Mouse (Mus musculus) kidney, postnatal 0 days (tissue): ENCODE measurements at regions not wholly inside any gene's neighbourhood (a gene's known extent, or its start where the extent isn't known, plus 50 kb on each side); places are given as distances from the start of the nearest gene placed in this dataset.
A peak's percentile ranks its signal among the peaks of the same experiment; 100 is the strongest.

Experiments used
- ATAC-seq: fragments of 200-750 bp; cut with Nextera tagmentation; replicated peaks from 2 replicates; pipeline ENCODE4 v1.8.0; 2017; ENCODE audit warnings: low read depth, moderate number of reproducible peaks, moderate TSS enrichment, moderate library complexity; ENCODE audit not compliant: low FRiP score
- DNase-seq: peaks from one replicate; pipeline ENCODE4 v3.0.0-alpha.2; 2016; ENCODE audit warnings: low spot score
- H3K27ac ChIP-seq: fragments of 300-500 bp; sonication (generic); 2 replicates; pipeline ENCODE4 v1.5.1; 2014; ENCODE audit warnings: mild to moderate bottlenecking
- H3K27me3 ChIP-seq: fragments of 300-500 bp; sonication (generic); 2 replicates; pipeline ENCODE4 v1.6.1; 2014; ENCODE audit warnings: low read length, mixed read lengths; ENCODE audit not compliant: insufficient read depth
- H3K36me3 ChIP-seq: fragments of 300-500 bp; sonication (generic); 2 replicates; pipeline ENCODE4 v1.6.1; 2014; ENCODE audit warnings: low read length, mixed read lengths; ENCODE audit not compliant: insufficient read depth
- H3K4me1 ChIP-seq: fragments of 300-500 bp; sonication (generic); replicated peaks from 2 replicates; pipeline ENCODE4 v1.6.1; 2014; ENCODE audit warnings: antibody characterized with exemption, low read length, mixed read lengths; ENCODE audit not compliant: insufficient read depth
- H3K4me2 ChIP-seq: fragments of 300-500 bp; sonication (generic); 2 replicates; pipeline ENCODE4 v1.6.1; 2014; ENCODE audit warnings: mild to moderate bottlenecking, low read length, moderate library complexity, mixed read lengths
- H3K4me3 ChIP-seq: fragments of 300-500 bp; sonication (generic); replicated peaks from 2 replicates; pipeline ENCODE4 v1.5.1; 2014; ENCODE audit warnings: low read depth, low read length
- H3K9ac ChIP-seq: fragments of 300-500 bp; sonication (generic); 2 replicates; pipeline ENCODE4 v1.6.1; 2014; ENCODE audit warnings: low read depth, low read length
- H3K9me3 ChIP-seq: fragments of 300-500 bp; sonication (generic); replicated peaks from 2 replicates; pipeline ENCODE4 v1.6.1; 2016; ENCODE audit warnings: low read length, inconsistent platforms, mixed read lengths
- CTCF ChIP-seq: IDR thresholded peaks from 2 replicates; pipeline ENCODE4 v1.5.1; 2016; ENCODE audit warnings: antibody characterized with exemption, low read depth, mild to moderate bottlenecking, moderate library complexity
- WGBS: fragments of 180-500 bp; shearing (Covaris S2); extraction: QIAGEN DNeasy Blood & Tissue Kit; methylation state at CpG from one replicate; pipeline ENCODE4 v1.1.7; 2014; 5-methylcytosine and 5-hydroxymethylcytosine counted together

- WGBS, result 49% methylated on average over 3 of the region's 3 CpGs
- H3K4me2 ChIP-seq, result no peak overlapping the region
- H3K4me1 ChIP-seq, result no peaks in the 10 kb centered on the region
- H3K9ac ChIP-seq, result no peak overlapping the region
- no peaks in the 10 kb centered on the region for H3K9me3 ChIP-seq
- no peak overlapping the region for H3K4me3 ChIP-seq
- no peak for TF ChIP-seq CTCF
- ATAC-seq (no peak), DNase-seq (no peak)
- H3K27me3 ChIP-seq, result no peaks in the 10 kb centered on the region
- no peak overlapping the region for H3K27ac ChIP-seq
- no peaks in the 10 kb centered on the region for H3K36me3 ChIP-seq
Measured at GRCm38 (mm10) chr6:35804041-35804440, 264.4 kb upstream of the Mtpn start.

GRCm38 (mm10) chr6:35779706-35780105, 240.0 kb upstream of the Mtpn start:
- Histone ChIP-seq H3K4me2 (no peak overlapping the region), H3K27me3 (no peaks in the 10 kb centered on the region), H3K27ac (no peak overlapping the region), H3K36me3 (no peaks in the 10 kb centered on the region), H3K4me1 (no peaks in the 10 kb centered on the region), H3K9ac (no peak overlapping the region), H3K9me3 (no peaks in the 10 kb centered on the region), H3K4me3 (no peak overlapping the region)
- WGBS, result 93% methylated on average over 1 of the region's 1 CpGs
- TF ChIP-seq CTCF, result peak; percentile 27; the same call in 1 of the 2 replicates
- ATAC-seq (no peak), DNase-seq (no peak)

- Histone ChIP-seq H3K9me3 (no peaks in the 10 kb centered on the region), H3K9ac (no peak overlapping the region), H3K27me3 (no peaks in the 10 kb centered on the region), H3K4me2 (no peak overlapping the region), H3K36me3 (no peaks in the 10 kb centered on the region), H3K4me3 (no peak overlapping the region), H3K27ac (no peak overlapping the region), H3K4me1 (no peaks in the 10 kb centered on the region)
- no peak for TF ChIP-seq CTCF
- DNase-seq, result no peak
- ATAC-seq, result no peak
- WGBS, result 84% methylated on average over 3 of the region's 3 CpGs
Measured at GRCm38 (mm10) chr6:35770907-35771306, 231.2 kb upstream of the Mtpn start.

- Histone ChIP-seq H3K27ac (no peak overlapping the region), H3K9me3 (no peaks in the 10 kb centered on the region), H3K36me3 (no peaks in the 10 kb centered on the region), H3K4me1 (no peaks in the 10 kb centered on the region), H3K9ac (no peak overlapping the region), H3K4me2 (no peak overlapping the region), H3K4me3 (no peak overlapping the region), H3K27me3 (no peaks in the 10 kb centered on the region)
- TF ChIP-seq CTCF, result no peak
- DNase-seq (no peak), ATAC-seq (no peak)
- WGBS, result 65% methylated on average over 3 of the region's 3 CpGs
Measured at GRCm38 (mm10) chr6:35759606-35760246, 220.0 kb upstream of the Mtpn start.

- H3K9ac ChIP-seq, result no peak overlapping the region
- DNase-seq, result peak; percentile 13
- no peaks in the 10 kb centered on the region for H3K27me3 ChIP-seq
- no peaks in the 10 kb centered on the region for H3K9me3 ChIP-seq
- no peaks in the 10 kb centered on the region for H3K36me3 ChIP-seq
- H3K27ac ChIP-seq, result no peak overlapping the region
- H3K4me3 ChIP-seq, result no peak overlapping the region
- peak; percentile 14; the same call in 1 of the 2 replicates for TF ChIP-seq CTCF
- ATAC-seq, result no peak
- no peak overlapping the region for H3K4me2 ChIP-seq
- H3K4me1 ChIP-seq, result no peaks in the 10 kb centered on the region
- 17% methylated on average over 1 of the region's 1 CpGs for WGBS
Measured at GRCm38 (mm10) chr6:35746034-35746433, 206.3 kb upstream of the Mtpn start.

GRCm38 (mm10) chr6:35705587-35705986, 165.9 kb upstream of the Mtpn start:
- no peak overlapping the region for H3K4me3 ChIP-seq
- no peaks in the 10 kb centered on the region for H3K36me3 ChIP-seq
- H3K4me1 ChIP-seq, result no peaks in the 10 kb centered on the region
- DNase-seq (no peak), ATAC-seq (no peak)
- no peak for TF ChIP-seq CTCF
- H3K9me3 ChIP-seq, result no peaks in the 10 kb centered on the region
- 72% methylated on average over 3 of the region's 3 CpGs for WGBS
- no peak overlapping the region for H3K4me2 ChIP-seq
- H3K27me3 ChIP-seq, result no peaks in the 10 kb centered on the region
- H3K9ac ChIP-seq, result no peak overlapping the region
- H3K27ac ChIP-seq, result no peak overlapping the region

GRCm38 (mm10) chr6:35667062-35667461, 127.4 kb upstream of the Mtpn start:
- no peak for TF ChIP-seq CTCF
- 86% methylated on average over 2 of the region's 2 CpGs for WGBS
- H3K27me3 ChIP-seq, result no peaks in the 10 kb centered on the region

More at GRCm38 (mm10) chr6:35667062-35667461, 127.4 kb upstream of the Mtpn start:
- Histone ChIP-seq H3K27ac (no peak overlapping the region), H3K4me2 (no peak overlapping the region), H3K4me1 (no peaks in the 10 kb centered on the region), H3K36me3 (no peaks in the 10 kb centered on the region), H3K9ac (no peak overlapping the region), H3K4me3 (no peak overlapping the region), H3K9me3 (no peaks in the 10 kb centered on the region)
- ATAC-seq (no peak), DNase-seq (no peak)
